Mouse (Mus musculus): ENCODE data around the gene Dnajb12. TPM values are rescaled to one million over a fixed set of nuclear protein-coding genes. Genes with fewer than 3 reads are reported as not detected.

Gene Dnajb12
- polyA plus RNA-seq, 1 experiment from 2014 or later, result 20.6 TPM

GRCm38 (mm10) chr10:59898935-59899334 lies 19.6 kb downstream of the Dnajb12 start:
- no peak for DNase-seq (ENCODE audit: low spot score)
- Histone ChIP-seq H3K27ac (peak overlapping the region; percentile 97), H3K4me3 (replicated peaks; ENCODE audit: low read length) (no peak overlapping the region), H3K27me3 (ENCODE audit: control insufficient read depth, insufficient read depth, low read length) (no peaks in the 10 kb centered on the region), H3K4me2 (replicated peaks) (peak overlapping the region; percentile 26), H3K4me1 (replicated peaks; ENCODE audit: control insufficient read depth, insufficient read depth, low read length) (peaks cover 65% of the 10 kb centered on the region), H3K9ac (peak overlapping the region; percentile 55), H3K36me3 (replicated peaks; ENCODE audit: control insufficient read depth, insufficient read depth) (peaks cover 23% of the 10 kb centered on the region; the same call in 1 of the 2 replicates), H3K9me3 (ENCODE audit: control insufficient read depth, low read length) (no peaks in the 10 kb centered on the region)
- no peak for ATAC-seq (ENCODE audit: low FRiP score)
- WGBS, result 26% methylated on average over 2 of the region's 2 CpGs

- Histone ChIP-seq H3K4me2 (replicated peaks) (peak overlapping the region; percentile 26), H3K9me3 (ENCODE audit: control insufficient read depth, low read length) (no peaks in the 10 kb centered on the region), H3K36me3 (replicated peaks; ENCODE audit: control insufficient read depth, insufficient read depth) (peaks cover 17% of the 10 kb centered on the region; the same call in 1 of the 2 replicates), H3K4me3 (replicated peaks; ENCODE audit: low read length) (no peak overlapping the region), H3K27ac (peak overlapping the region; percentile 97), H3K4me1 (replicated peaks; ENCODE audit: control insufficient read depth, insufficient read depth, low read length) (peaks cover 65% of the 10 kb centered on the region), H3K9ac (peak overlapping the region; percentile 55), H3K27me3 (ENCODE audit: control insufficient read depth, insufficient read depth, low read length) (no peaks in the 10 kb centered on the region)
- ATAC-seq (ENCODE audit: low FRiP score) (peak; percentile 92), DNase-seq (ENCODE audit: low spot score) (peak; percentile 82)
- WGBS, result 6% methylated on average over 21 of the region's 21 CpGs
Observed at GRCm38 (mm10) chr10:59899341-59900173, 20.2 kb downstream of the Dnajb12 start.

GRCm38 (mm10) chr10:59900174-59900435 lies 20.7 kb downstream of the Dnajb12 start:
- no peak for ATAC-seq (ENCODE audit: low FRiP score)

GRCm38 (mm10) chr10:59900939-59901338 lies 21.6 kb downstream of the Dnajb12 start:
- DNase-seq (ENCODE audit: low spot score) (no peak), ATAC-seq (ENCODE audit: low FRiP score) (no peak)
- H3K4me1 ChIP-seq (replicated peaks; ENCODE audit: control insufficient read depth, insufficient read depth, low read length), result peaks cover 65% of the 10 kb centered on the region
- WGBS, result 28% methylated on average over 4 of the region's 4 CpGs
- no peaks in the 10 kb centered on the region for H3K9me3 ChIP-seq (ENCODE audit: control insufficient read depth, low read length)
- no peaks in the 10 kb centered on the region for H3K27me3 ChIP-seq (ENCODE audit: control insufficient read depth, insufficient read depth, low read length)
- H3K4me3 ChIP-seq (replicated peaks; ENCODE audit: low read length), result no peak overlapping the region
- no peak overlapping the region for H3K9ac ChIP-seq
- H3K4me2 ChIP-seq (replicated peaks), result no peak overlapping the region
- H3K27ac ChIP-seq, result peak overlapping the region; percentile 97
- peaks cover 6% of the 10 kb centered on the region; the same call in 1 of the 2 replicates for H3K36me3 ChIP-seq (replicated peaks; ENCODE audit: control insufficient read depth, insufficient read depth)

More at GRCm38 (mm10) chr10:59900174-59900435, 20.7 kb downstream of the Dnajb12 start:
- H3K27me3 ChIP-seq (ENCODE audit: control insufficient read depth, insufficient read depth, low read length), result no peaks in the 10 kb centered on the region
- DNase-seq (ENCODE audit: low spot score), result peak; percentile 43
- H3K4me3 ChIP-seq (replicated peaks; ENCODE audit: low read length), result no peak overlapping the region
- peak overlapping the region; percentile 10; the same call in 1 of the 2 replicates for H3K4me2 ChIP-seq (replicated peaks)
- H3K9ac ChIP-seq, result peak overlapping the region; percentile 55
- H3K4me1 ChIP-seq (replicated peaks; ENCODE audit: control insufficient read depth, insufficient read depth, low read length), result peaks cover 65% of the 10 kb centered on the region
- peak overlapping the region; percentile 97 for H3K27ac ChIP-seq
- H3K9me3 ChIP-seq (ENCODE audit: control insufficient read depth, low read length), result no peaks in the 10 kb centered on the region
- WGBS, result 26% methylated on average over 4 of the region's 4 CpGs
- peaks cover 15% of the 10 kb centered on the region; the same call in 1 of the 2 replicates for H3K36me3 ChIP-seq (replicated peaks; ENCODE audit: control insufficient read depth, insufficient read depth)

GRCm38 (mm10) chr10:59901463-59901862 lies 22.1 kb downstream of the Dnajb12 start:
- H3K4me2 ChIP-seq (replicated peaks), result no peak overlapping the region
- no peak overlapping the region for H3K4me3 ChIP-seq (replicated peaks; ENCODE audit: low read length)
- peaks cover 63% of the 10 kb centered on the region for H3K4me1 ChIP-seq (replicated peaks; ENCODE audit: control insufficient read depth, insufficient read depth, low read length)
- no peaks in the 10 kb centered on the region for H3K27me3 ChIP-seq (ENCODE audit: control insufficient read depth, insufficient read depth, low read length)
- H3K36me3 ChIP-seq (replicated peaks; ENCODE audit: control insufficient read depth, insufficient read depth), result peaks cover 3% of the 10 kb centered on the region; the same call in 1 of the 2 replicates
- 0 out of 2 replicates have a peak overlapping the region, but pooled peaks have one; percentile 22 for H3K27ac ChIP-seq
- no peak for ATAC-seq (ENCODE audit: low FRiP score)
- H3K9me3 ChIP-seq (ENCODE audit: control insufficient read depth, low read length), result no peaks in the 10 kb centered on the region
- WGBS, result 90% methylated on average over 1 of the region's 1 CpGs
- no peak for DNase-seq (ENCODE audit: low spot score)
- H3K9ac ChIP-seq, result no peak overlapping the region

- peak overlapping the region; percentile 44; the same call in 1 of the 2 replicates for H3K27ac ChIP-seq
Observed at GRCm38 (mm10) chr10:59901986-59902605, 22.7 kb downstream of the Dnajb12 start.

GRCm38 (mm10) chr10:59902606-59902990 lies 23.2 kb downstream of the Dnajb12 start:
- no peak for ATAC-seq (ENCODE audit: low FRiP score)

More at GRCm38 (mm10) chr10:59901986-59902605, 22.7 kb downstream of the Dnajb12 start:
- WGBS, result 62% methylated on average over 8 of the region's 8 CpGs
- Histone ChIP-seq H3K4me1 (replicated peaks; ENCODE audit: control insufficient read depth, insufficient read depth, low read length) (peaks cover 58% of the 10 kb centered on the region), H3K36me3 (replicated peaks; ENCODE audit: control insufficient read depth, insufficient read depth) (0 out of 2 replicates have a peak, but pooled peaks cover 3% of the 10 kb centered on the region), H3K27me3 (ENCODE audit: control insufficient read depth, insufficient read depth, low read length) (no peaks in the 10 kb centered on the region), H3K9me3 (ENCODE audit: control insufficient read depth, low read length) (no peaks in the 10 kb centered on the region), H3K9ac (no peak overlapping the region), H3K4me3 (replicated peaks; ENCODE audit: low read length) (no peak overlapping the region), H3K4me2 (replicated peaks) (no peak overlapping the region)
- no peak for ATAC-seq (ENCODE audit: low FRiP score)
- DNase-seq (ENCODE audit: low spot score), result no peak

GRCm38 (mm10) chr10:59903170-59903569 lies 23.8 kb downstream of the Dnajb12 start:
- H3K9ac ChIP-seq, result no peak overlapping the region
- no peak for DNase-seq (ENCODE audit: low spot score)
- 49% methylated on average over 7 of the region's 7 CpGs for WGBS

More at GRCm38 (mm10) chr10:59902606-59902990, 23.2 kb downstream of the Dnajb12 start:
- 0 out of 2 replicates have a peak, but pooled peaks cover 3% of the 10 kb centered on the region for H3K36me3 ChIP-seq (replicated peaks; ENCODE audit: control insufficient read depth, insufficient read depth)
- DNase-seq (ENCODE audit: low spot score), result no peak
- peak overlapping the region; percentile 44; the same call in 1 of the 2 replicates for H3K27ac ChIP-seq
- H3K27me3 ChIP-seq (ENCODE audit: control insufficient read depth, insufficient read depth, low read length), result no peaks in the 10 kb centered on the region
- peak overlapping the region; percentile 8; the same call in 1 of the 2 replicates for H3K9ac ChIP-seq
- H3K4me3 ChIP-seq (replicated peaks; ENCODE audit: low read length), result no peak overlapping the region
- no peak overlapping the region for H3K4me2 ChIP-seq (replicated peaks)
- WGBS, result 57% methylated on average over 8 of the region's 8 CpGs
- peaks cover 58% of the 10 kb centered on the region for H3K4me1 ChIP-seq (replicated peaks; ENCODE audit: control insufficient read depth, insufficient read depth, low read length)
- no peaks in the 10 kb centered on the region for H3K9me3 ChIP-seq (ENCODE audit: control insufficient read depth, low read length)

GRCm38 (mm10) chr10:59907080-59907609 lies 27.8 kb downstream of the Dnajb12 start:
- 61% methylated on average over 3 of the region's 3 CpGs for WGBS
- peaks cover 35% of the 10 kb centered on the region for H3K4me1 ChIP-seq (replicated peaks; ENCODE audit: control insufficient read depth, insufficient read depth, low read length)
- no peak overlapping the region for H3K27ac ChIP-seq
- ATAC-seq (ENCODE audit: low FRiP score) (no peak), DNase-seq (ENCODE audit: low spot score) (no peak)
- H3K9me3 ChIP-seq (ENCODE audit: control insufficient read depth, low read length), result no peaks in the 10 kb centered on the region
- no peak overlapping the region for H3K4me2 ChIP-seq (replicated peaks)
- H3K4me3 ChIP-seq (replicated peaks; ENCODE audit: low read length), result no peak overlapping the region
- H3K9ac ChIP-seq, result no peak overlapping the region
- H3K27me3 ChIP-seq (ENCODE audit: control insufficient read depth, insufficient read depth, low read length), result no peaks in the 10 kb centered on the region
- no peaks in the 10 kb centered on the region for H3K36me3 ChIP-seq (replicated peaks; ENCODE audit: control insufficient read depth, insufficient read depth)

More at GRCm38 (mm10) chr10:59903170-59903569, 23.8 kb downstream of the Dnajb12 start:
- no peaks in the 10 kb centered on the region for H3K27me3 ChIP-seq (ENCODE audit: control insufficient read depth, insufficient read depth, low read length)
- no peak overlapping the region for H3K4me2 ChIP-seq (replicated peaks)
- H3K4me3 ChIP-seq (replicated peaks; ENCODE audit: low read length), result no peak overlapping the region
- no peak for ATAC-seq (ENCODE audit: low FRiP score)
- H3K4me1 ChIP-seq (replicated peaks; ENCODE audit: control insufficient read depth, insufficient read depth, low read length), result peaks cover 57% of the 10 kb centered on the region
- no peaks in the 10 kb centered on the region for H3K9me3 ChIP-seq (ENCODE audit: control insufficient read depth, low read length)
- 0 out of 2 replicates have a peak, but pooled peaks cover 2% of the 10 kb centered on the region for H3K36me3 ChIP-seq (replicated peaks; ENCODE audit: control insufficient read depth, insufficient read depth)
- H3K27ac ChIP-seq, result 0 out of 2 replicates have a peak overlapping the region, but pooled peaks have one; percentile 44
